Mouse (Mus musculus) brain, embryonic 18.5 days (tissue): ENCODE measurements at regions not wholly inside any gene's neighbourhood (a gene's known extent, or its start where the extent isn't known, plus 50 kb on each side); places are given as distances from the start of the nearest gene placed in this dataset.

ENCODE experiments used
- DNase-seq: peaks from one replicate; pipeline ENCODE4 v3.0.0-alpha.2; 2012; ENCODE audit warnings: low read depth, low spot score

DNA sequence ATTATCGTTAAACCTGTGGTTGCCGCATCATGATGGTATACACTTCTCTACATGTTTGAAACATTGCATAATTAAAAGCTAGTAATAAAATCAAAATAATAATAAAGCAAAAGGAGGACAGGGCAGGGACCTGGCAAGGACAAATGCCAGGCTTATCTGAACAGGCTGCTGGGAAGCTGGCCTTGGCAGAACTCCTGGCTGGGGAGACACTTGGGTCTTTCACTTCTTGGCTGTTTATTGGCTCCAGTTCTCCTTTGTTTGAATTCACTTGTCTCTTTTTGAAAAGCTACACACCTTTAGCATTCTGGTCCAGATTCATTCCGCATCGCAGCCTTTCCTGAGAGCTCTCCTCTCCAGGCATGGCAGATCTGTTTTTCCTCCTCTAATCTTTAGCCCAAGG, 91.6 kb upstream of the Nckap5 start:
- no peak for DNase-seq

DNA sequence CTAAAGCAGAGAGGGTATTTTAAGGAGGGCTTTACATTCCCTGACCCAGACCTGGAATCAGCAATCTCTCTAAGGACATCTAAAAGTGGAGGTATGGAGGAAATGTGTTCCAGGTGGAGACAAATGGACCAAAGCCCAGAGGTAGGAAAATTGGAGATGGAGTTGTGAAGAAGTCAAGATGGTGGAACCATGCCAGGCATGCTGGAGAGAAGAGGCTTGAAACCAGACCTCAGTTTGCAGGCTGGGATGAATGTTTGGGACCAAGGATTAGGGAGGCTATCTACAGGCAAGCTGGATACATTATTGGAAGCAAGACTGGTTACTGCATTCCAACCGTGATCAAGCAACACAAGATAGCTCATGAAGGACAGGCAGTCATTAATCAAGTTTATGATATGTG, 88.3 kb upstream of the Nckap5 start:
- no peak for DNase-seq

DNA sequence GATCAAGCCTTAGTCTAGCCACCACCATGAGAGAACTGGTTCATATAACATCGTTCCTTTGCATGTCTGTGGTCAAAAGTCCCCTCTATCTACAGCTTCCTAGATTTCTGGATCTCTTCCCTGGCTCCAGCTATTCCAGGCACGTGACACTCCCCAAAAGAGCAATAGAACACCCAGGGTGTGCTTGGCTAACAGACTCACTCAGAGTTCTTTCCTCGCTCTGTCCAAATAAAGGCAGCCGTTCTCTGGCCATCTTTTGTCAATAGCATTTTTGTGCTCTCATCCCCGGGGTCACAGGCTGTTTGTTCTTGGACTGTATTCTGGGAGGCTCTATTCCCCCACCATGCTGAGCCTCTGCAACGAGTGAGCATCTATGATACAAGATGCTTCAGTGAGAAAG, 87.3 kb upstream of the Nckap5 start:
- no peak for DNase-seq

DNA sequence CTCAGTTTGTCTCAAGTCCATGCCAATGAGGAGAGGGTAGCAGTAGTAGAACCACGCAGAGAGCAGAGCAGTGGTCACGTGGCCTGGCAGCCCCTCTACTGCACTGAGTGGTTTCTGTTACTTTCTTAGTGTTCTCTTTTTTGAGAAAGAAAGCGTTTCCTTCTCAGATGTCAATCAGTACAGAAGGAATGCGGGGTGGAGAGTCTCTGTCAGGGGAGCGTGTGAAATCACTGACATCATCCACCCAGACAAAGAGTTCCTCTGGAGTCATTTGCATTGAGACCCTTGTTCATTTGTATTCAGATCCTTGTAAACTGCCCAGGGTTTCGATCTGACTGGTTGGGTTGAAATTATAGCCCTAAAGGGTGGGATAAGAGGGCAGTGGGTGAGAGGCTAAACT, 85.8 kb upstream of the Nckap5 start:
- no peak for DNase-seq

DNA sequence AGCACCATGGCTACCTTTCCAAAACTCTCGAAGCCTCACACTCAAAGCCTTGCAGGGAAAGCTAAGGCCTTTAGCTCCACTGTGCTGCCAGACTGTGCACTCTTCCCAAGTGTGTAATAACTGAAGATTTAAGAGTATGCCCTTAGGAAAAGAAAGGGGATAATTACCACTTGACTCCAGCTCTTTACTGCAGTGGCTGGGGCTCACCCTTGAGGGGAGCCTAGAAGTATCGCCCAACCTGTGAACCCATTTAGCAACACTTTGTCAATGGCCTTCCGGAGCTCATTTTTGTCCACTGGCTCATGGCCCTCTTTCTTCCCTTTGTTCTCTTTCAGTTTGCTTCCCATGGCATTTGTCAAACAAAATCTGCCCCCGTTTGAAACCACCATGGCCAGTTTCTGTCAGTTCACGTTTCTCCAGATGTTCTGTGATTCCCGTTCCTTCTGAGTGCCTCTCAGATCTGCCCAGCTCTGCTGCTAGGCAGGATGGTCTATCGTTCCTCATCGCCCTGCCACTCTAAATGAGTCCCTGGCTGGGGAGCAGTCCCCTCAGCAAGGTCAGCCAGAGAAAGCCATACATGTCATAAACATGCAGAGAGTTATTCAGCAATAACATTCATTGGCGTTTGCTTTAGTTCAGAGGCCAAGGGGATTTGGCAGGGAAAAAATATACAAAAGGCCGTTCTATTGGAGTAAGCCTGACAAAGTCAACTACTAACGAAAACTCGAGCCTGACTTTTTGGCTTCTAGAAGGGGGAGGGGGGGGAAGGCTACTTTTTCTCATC, 80.9 kb upstream of the Nckap5 start:
- DNase-seq = no peak

DNA sequence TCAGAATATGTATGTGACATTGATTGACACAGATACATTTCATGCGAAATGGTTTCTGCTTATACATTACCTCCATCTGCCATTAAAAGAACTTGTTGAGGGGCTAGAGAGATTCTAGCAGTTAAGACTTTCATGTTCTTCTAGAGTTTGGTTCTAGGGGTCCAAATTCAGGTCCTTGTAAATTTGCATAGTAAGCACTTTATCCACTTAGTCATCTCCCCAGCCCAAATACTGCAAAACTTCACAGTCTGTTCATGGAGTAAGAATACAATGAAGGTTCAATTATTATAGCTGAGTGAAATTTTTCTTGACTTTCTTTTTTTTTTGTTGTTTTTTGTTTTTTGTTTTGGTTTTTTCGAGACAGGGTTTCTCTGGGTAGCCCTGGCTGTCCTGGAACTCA, 76.8 kb upstream of the Nckap5 start:
- no peak for DNase-seq

DNA sequence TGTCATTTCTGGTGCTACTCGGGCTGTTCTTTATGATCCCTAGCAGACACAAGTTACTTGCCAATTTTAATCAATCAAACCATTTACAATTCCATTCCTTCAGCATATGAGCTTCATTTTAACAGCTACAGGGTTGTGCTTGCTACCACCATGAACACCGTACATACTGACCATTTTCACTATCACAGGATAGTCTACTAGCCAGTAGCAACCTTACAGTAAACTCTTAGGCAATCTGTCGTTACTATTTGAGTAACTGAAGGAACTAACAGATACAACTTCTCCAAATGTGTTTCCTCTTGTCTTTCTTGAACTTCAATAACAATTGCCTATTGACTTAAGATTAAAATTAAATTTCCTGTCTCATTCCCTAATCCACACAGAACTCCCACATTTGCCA, 67.9 kb upstream of the Nckap5 start:
- no peak for DNase-seq

DNA sequence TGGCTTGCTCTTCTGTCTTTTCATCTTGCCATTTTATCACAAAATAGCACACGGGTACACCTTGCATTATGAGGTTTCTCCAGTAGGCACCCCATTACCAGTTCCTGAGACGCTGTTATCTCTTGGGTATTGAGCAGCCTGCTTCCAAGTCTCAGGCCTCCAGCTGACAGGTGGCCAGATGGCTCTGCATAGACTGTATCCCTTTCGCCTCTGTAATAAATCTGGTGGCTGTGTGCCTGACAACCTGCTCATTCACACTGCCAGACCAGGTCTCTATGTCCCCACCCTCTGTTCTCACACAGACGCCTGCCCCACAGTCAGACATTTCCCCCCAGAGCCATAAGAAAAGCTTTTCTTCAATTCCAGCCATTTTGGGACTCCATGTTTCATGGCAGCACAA, 66.3 kb upstream of the Nckap5 start:
- DNase-seq = no peak

DNA sequence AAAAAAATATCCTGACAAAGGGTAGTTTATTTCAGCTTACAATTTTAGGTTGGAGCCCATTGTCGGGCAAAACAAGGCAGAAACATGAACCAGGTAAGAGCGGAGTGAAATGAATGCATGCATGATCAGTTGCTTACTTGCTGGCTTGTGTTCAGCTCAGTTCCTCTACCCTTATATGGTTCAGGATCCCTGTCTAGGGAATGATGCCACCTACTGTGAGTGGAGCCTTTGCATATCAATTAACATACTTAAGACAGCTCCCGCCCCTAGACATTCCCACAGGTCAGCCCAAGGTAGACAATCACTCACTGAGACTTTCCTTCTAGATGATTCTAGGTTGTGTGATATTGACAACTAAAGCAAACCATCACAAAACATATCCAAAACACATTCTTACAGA, 50.2 kb upstream of the Nckap5 start:
- no peak for DNase-seq
